Mouse (Mus musculus) midbrain, embryonic 12.5 days (tissue): ENCODE measurements around the gene Tex38. TPM values are rescaled to one million over a fixed set of nuclear protein-coding genes. Genes with fewer than 3 reads are reported as not detected.

Experiments used
- ATAC-seq: fragments of 200-750 bp; cut with Nextera tagmentation; 2 replicates; pipeline ENCODE4 v1.8.0; 2017; ENCODE audit warnings: low read depth, moderate TSS enrichment, moderate library complexity; ENCODE audit not compliant: low FRiP score
- H3K27ac ChIP-seq: fragments of 300-500 bp; sonication (generic); replicated peaks from 2 replicates; pipeline ENCODE4 v1.5.1; 2016; ENCODE audit warnings: mild to moderate bottlenecking
- H3K27me3 ChIP-seq: fragments of 300-500 bp; sonication (generic); 2 replicates; pipeline ENCODE4 v1.6.1; 2016; ENCODE audit warnings: mild to moderate bottlenecking
- H3K36me3 ChIP-seq: fragments of 300-500 bp; sonication (generic); 2 replicates; pipeline ENCODE4 v1.6.1; 2016
- H3K4me1 ChIP-seq: fragments of 300-500 bp; sonication (generic); 2 replicates; pipeline ENCODE4 v1.6.1; 2016
- H3K4me2 ChIP-seq: fragments of 300-500 bp; sonication (generic); replicated peaks from 2 replicates; pipeline ENCODE4 v1.6.1; 2016; ENCODE audit warnings: mild to moderate bottlenecking, moderate library complexity
- H3K4me3 ChIP-seq: fragments of 300-500 bp; sonication (generic); 2 replicates; pipeline ENCODE4 v1.5.1; 2016; ENCODE audit warnings: mild to moderate bottlenecking
- H3K9ac ChIP-seq: fragments of 300-500 bp; sonication (generic); replicated peaks from 2 replicates; pipeline ENCODE4 v1.6.1; 2016; ENCODE audit warnings: mild to moderate bottlenecking, moderate library complexity
- H3K9me3 ChIP-seq: fragments of 300-500 bp; sonication (generic); 2 replicates; pipeline ENCODE4 v1.6.1; 2016; ENCODE audit warnings: mild to moderate bottlenecking
- WGBS: fragments of 180-500 bp; shearing (Covaris S2); methylation state at CpG from one replicate; pipeline ENCODE4 v1.1.7; 2016; 5-methylcytosine and 5-hydroxymethylcytosine counted together
- polyA plus RNA-seq: library from polyadenylated mRNA; unstranded; fragments of >200 nt; fragmentation: Nextera tagmentation; extraction: Ambion mirVana; gene quantifications from 2 replicates; pipeline ENCODE4 v1.2.1, GENCODE M21; 2016

The Tex38 gene
- polyA plus RNA-seq, 1 experiment from 2014 or later = not detected

GRCm38 (mm10) chr4:115733746-115734145 is 47.1 kb downstream of the Tex38 start:
- 83% methylated on average over 5 of the region's 5 CpGs for WGBS
- Histone ChIP-seq H3K9ac (no peak overlapping the region), H3K36me3 (no peaks in the 10 kb centered on the region), H3K4me1 (peaks cover 7% of the 10 kb centered on the region), H3K27me3 (peaks cover 23% of the 10 kb centered on the region), H3K9me3 (no peaks in the 10 kb centered on the region), H3K4me2 (no peak overlapping the region), H3K4me3 (no peak overlapping the region), H3K27ac (no peak overlapping the region)
- ATAC-seq = no peak

GRCm38 (mm10) chr4:115732223-115732818 is 48.5 kb downstream of the Tex38 start:
- Histone ChIP-seq H3K4me1 (no peaks in the 10 kb centered on the region), H3K4me3 (no peak overlapping the region), H3K9me3 (no peaks in the 10 kb centered on the region), H3K27me3 (peaks cover 23% of the 10 kb centered on the region), H3K27ac (no peak overlapping the region), H3K36me3 (no peaks in the 10 kb centered on the region), H3K4me2 (no peak overlapping the region), H3K9ac (no peak overlapping the region)
- no peak for ATAC-seq
- 75% methylated on average over 3 of the region's 3 CpGs for WGBS

- Histone ChIP-seq H3K27me3 (peaks cover 23% of the 10 kb centered on the region), H3K4me3 (no peak overlapping the region), H3K9me3 (no peaks in the 10 kb centered on the region), H3K27ac (no peak overlapping the region), H3K4me2 (no peak overlapping the region), H3K4me1 (no peaks in the 10 kb centered on the region), H3K9ac (0 out of 2 replicates have a peak overlapping the region, but pooled peaks have one; percentile 15), H3K36me3 (no peaks in the 10 kb centered on the region)
- 26% methylated on average over 7 of the region's 7 CpGs for WGBS
- peak; percentile 77 for ATAC-seq
Observed at GRCm38 (mm10) chr4:115731588-115732222, 49.1 kb downstream of the Tex38 start.

Other genes with a start within 250 kb of the Tex38 start
- not detected in 2 replicates for gene Cyp4a31, start 217.4 kb downstream of the Tex38 start, polyA plus RNA-seq
- not detected in 2 replicates for gene Cyp4a32, start 180.0 kb downstream of the Tex38 start, polyA plus RNA-seq
- gene Cyp4b1, start 133.3 kb downstream of the Tex38 start, polyA plus RNA-seq = 0.38 TPM in 1 of 2 replicates, not detected in the other
- gene Efcab14, start 43.3 kb downstream of the Tex38 start, polyA plus RNA-seq = 30.1 and 30.6 TPM in 2 replicates
- 41.3 and 44.2 TPM in 2 replicates for gene Atpaf1, start 3.8 kb upstream of the Tex38 start, polyA plus RNA-seq
- 4.6 and 6.3 TPM in 2 replicates for gene Mob3c, start 47.1 kb upstream of the Tex38 start, polyA plus RNA-seq
- 28.0 and 30.1 TPM in 2 replicates for gene Mknk1, start 58.2 kb upstream of the Tex38 start, polyA plus RNA-seq
- gene Kncn, start 103.4 kb upstream of the Tex38 start, polyA plus RNA-seq = not detected in 2 replicates
- 0.42 and 0.50 TPM in 2 replicates for gene 6430628N08Rik, start 109.6 kb upstream of the Tex38 start, polyA plus RNA-seq
- 18.2 and 18.3 TPM in 2 replicates for gene Dmbx1, start 158.9 kb upstream of the Tex38 start, polyA plus RNA-seq
- 4.5 and 5.5 TPM in 2 replicates for gene Faah, start 236.9 kb upstream of the Tex38 start, polyA plus RNA-seq